Mouse (Mus musculus) layer of hippocampus, adult 8-10 months (tissue): ENCODE data around the gene Bnipl. TPM values are rescaled to one million over a fixed set of nuclear protein-coding genes. Genes with fewer than 3 reads are reported as not detected.
A peak's percentile ranks its signal among the peaks of the same experiment; 100 is the strongest.

Source experiments
- DNase-seq, 2 experiments: peaks; one replicate each; pipeline ENCODE4 v3.0.0; 2022; ENCODE audit warnings: low spot score in 2 of 2
- total RNA-seq, 4 experiments: library from RNA; stranded (reverse); gene quantifications; 2 replicates each; pipeline ENCODE4 v1.2.4; 2022

Gene Bnipl
- total RNA-seq, 4 experiments from 2014 or later: 0.43 to 0.95 (median 0.63) TPM; not detected in 1

DNA sequence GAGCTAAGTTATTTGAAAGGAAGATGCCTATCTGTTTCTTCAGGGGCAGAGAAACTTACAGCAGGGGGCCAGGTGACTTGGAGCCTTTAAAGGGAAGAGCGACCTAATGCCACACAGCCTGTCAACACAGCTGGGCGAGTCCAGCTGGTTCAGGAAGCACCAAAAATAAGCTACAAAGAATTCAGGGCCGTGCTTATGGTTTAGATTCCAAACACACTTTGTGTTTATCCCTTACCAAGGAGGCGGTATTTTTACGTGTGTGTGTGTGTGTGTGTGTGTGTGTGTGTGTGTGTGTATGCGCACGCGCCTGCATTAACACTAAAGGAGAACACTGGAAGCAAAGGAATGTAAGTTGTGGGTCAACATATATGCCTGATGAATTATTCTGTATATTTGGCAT is 29.8 kb upstream of the Bnipl start:
- DNase-seq: no peak

DNA sequence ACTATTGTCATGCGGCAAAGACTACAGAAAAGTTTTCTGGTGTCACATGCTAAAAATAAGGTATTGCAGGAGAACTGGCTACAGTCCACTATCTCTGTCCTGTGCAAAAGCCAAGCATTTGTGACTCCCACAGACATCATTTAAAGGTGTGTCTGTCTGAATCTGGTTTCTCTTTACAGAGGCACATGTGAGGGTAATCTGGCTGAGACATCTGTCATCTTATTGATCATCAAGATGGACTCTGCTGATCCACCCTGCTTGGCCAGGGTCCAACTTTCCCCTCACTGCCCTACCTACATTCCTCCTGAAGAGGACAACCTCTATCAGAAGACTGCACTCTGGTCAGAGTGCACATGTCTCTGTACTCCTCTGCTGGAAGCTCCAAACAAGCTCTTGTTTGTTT is 26.2 kb upstream of the Bnipl start:
- DNase-seq: no peak

DNA sequence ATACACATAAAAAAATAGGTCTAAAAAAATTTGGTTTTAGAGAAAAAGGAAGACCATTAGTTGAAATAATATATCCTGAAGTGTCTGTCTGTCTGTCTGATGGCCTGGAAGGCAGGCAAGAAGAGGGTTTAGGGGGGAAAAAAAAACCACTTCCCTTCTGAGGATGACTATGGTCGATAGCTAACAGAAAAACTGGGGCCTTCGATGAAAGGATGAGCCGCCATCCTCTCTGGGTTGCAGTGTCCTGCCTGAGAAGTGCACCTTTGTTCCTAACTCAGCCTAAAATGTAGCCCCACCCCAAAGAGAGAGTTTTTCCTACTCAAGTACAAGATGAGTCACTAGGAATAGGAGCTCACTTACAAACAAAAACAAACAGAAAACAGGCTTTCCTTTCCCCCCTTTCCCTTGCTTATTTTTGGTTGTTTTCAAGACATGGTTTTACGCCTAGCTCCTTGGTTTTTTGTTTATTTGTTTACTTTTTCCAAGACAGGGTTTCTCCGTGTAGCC is 25.5 kb upstream of the Bnipl start:
- DNase-seq: no peak

DNA sequence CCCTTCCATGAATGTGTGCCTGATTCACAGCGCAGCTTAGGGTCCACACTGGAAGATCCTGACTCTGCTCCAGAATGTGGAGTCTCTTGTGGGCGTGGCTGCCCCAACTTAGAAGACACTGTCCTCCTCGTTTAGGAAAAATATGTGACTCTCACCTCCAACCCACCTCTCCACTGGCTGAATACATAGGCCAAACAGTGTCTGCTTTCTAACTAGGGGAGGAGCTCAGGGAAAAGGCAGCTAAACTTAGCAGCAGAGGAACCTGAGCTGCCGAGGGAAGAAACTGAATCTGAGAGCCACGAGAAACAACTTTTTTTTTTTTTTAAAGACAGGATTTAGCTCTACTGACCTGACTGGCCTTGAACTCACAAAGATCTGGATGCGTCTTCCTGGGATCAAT is 24.2 kb upstream of the Bnipl start:
- no peak for DNase-seq

DNA sequence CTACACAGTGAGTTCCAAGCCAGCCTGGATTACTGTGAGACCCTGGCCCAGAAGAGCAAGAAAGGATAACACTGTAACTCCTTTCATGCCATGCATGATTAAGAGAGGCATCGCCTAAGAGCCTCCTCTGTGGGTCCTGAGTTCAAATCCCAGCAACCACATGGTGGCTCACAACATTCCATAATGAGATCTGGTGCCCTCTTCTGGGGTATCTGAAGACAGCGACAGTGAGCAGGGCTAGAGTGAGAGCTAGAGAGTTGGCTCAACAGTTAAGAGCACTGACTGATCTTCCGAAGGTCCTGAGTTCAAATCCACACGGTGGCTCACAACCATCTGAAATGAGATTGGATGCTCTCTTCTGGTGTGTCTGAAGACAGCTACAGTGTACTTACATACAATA is 23.5 kb upstream of the Bnipl start:
- no peak for DNase-seq

DNA sequence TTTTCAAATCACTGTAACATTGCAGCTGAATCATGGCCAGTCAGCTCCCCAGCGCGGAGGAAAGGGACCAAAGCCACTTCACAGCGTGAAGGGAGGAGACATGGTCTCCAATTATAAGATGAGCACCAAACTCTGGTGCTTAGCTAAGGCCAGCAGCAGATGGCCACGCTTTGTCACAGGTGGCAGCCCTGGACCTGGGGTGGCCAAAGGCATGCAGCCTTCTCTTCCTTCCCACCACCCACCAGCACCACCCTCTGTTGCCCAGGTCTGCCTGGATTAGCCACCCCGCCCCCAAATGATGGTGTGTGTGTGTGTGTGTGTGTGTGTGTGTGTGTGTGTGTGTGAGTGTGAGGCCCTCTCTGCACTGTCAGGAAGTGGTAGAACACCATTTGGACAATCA is 22.5 kb upstream of the Bnipl start:
- no peak for DNase-seq

DNA sequence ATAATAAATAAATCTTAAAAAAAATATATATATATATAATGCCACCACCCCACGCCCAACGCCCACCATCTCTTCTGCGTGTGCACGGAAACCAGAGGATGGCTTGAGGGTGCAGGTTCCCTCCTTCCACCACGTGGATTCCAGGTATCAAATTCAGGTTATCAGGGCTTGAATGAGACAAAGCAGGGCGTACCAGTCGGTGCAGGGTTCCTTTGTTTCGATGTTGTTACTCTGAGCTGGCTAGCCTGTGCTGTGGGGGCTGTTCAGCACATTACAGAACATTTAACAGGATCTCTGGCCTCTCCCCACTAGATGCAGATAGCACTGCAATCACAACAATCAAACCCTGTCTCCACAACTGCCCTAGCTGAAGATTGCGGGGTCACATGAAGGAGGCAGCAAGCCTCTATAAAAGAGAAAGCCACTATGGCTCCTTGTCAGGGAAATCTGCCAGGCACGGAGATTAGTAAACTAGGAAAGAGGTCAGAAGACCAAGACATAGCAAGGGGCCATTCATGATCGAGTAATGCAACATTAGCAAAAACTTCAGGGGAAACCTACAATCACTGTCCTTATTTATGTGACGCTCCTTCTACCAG is 19.9 kb upstream of the Bnipl start:
- DNase-seq: no peak

DNA sequence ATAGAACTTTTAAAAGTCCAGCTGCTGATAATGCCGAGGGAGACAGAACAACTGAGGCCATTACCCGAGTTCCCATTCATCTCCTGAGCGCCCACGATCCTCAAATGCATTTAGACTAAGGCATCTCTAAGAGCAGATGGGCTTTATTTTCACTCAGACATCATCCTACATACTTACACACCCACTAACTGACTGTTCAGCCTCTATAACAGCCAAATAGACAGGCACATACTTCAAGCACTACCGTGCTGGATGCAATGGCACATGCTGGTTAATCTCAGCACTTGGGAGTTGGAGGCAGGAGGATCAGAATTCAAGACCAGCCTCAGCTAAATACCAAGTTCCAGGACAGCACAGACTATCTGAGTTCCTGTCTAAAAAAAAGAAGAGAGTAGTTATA is 18.8 kb upstream of the Bnipl start:
- DNase-seq: peak in 1 of 2 experiments; percentile 16

DNA sequence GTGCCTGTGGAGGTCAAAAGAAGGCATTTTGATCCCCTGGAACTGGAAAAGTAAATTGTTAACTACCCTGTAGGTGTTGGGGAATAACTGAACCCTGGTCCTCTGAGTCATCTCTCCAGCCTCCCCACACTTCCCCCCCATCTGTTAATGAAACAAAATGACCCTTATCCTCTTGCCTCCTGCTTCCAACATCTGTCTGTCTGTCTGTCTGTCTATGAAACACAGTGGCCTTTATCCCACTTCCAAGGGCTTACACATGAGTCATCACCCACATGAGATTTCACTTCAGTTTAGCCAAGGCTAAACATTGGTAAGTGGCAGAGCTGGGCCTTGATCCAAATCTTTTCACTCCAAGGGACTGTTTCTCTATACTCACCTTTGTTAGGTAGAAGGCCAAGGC is 16.9 kb upstream of the Bnipl start:
- no peak for DNase-seq

DNA sequence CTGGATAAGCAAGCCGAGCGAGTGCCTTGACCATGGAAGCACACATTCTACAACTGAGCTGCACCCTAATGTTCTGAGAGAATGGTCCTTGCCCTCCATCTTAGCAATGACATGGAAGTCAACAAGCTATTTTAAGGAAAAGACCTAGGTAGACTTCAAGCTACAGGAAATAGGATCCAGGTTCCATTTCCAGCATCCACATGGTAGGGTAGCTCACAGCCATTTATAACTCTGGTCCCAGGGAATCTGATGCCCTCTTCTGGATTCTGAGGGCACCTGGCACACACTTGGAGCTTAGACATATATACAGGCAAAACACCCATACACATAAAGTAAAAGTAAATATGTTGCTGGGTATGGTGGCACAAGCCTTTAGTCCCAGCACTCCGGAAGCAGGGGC is 15.1 kb upstream of the Bnipl start:
- no peak for DNase-seq

DNA sequence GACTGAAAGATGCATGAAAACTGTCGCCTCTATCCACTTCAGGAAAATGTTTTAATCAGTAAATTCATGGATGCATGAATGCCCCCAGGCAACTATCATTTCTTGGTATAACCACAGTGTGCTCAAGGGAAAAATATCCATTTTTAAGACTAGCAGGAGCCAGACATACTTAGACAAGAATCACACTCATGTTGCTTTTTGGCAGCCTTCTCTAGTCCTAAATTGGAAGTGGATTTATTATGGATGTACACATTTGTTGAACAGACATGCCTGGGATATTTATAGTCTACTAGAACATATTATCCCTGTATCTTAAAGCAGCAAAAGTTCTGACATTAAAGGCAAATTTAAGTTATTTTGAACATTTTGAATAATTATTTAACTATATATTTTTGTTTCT is 13.7 kb upstream of the Bnipl start:
- no peak for DNase-seq

DNA sequence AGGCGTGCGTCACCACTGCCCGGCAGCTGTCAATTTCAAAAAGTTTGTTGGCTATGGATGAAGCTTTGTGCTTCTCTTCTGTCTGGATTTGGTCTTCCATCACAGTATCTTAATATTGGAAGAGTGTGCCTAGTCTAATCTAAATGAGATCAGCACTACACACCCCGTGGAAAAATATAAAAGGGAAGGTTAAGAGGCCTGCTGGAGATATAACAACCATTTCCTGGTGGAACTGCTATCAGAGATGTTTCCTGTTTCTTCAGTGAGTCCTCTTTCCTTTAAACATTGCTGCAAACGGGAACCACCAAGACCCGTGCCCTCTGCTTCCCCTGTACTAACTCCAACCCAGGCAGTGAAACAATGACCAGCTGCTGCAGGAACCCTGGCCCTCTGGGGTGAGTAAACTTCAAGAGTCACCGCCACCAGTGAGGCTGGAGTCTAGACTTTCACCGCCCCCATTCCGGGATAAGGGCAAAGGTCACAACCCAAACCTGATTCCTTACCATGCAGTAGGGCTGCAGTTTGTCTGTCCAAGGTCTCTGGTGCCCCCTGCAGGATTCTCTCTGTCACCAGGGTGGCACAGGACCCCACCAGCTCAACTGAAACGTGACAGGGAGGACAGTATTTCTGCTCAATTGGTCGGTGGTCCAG is 12.2 kb upstream of the Bnipl start:
- DNase-seq: peak in 1 of 2 experiments; percentile 48

DNA sequence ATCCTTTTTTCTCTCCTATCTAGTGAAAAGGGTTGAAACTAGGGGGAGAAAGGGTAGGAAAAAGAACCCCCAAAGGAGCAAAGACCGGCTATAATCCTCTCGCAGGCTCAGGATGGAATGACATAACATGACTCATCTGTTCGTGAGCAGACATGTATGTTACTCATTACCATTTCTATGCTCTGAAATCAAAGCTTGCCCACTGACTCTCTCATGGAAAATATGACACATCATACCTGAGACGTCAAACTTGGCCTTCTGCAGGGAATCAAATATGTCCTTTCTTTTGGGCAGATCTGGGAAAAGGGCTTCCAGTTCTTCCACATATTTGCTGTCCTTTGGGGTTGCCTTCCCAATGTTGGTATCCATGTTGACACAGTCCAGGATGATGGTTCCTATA is 11.0 kb upstream of the Bnipl start:
- no peak for DNase-seq

DNA sequence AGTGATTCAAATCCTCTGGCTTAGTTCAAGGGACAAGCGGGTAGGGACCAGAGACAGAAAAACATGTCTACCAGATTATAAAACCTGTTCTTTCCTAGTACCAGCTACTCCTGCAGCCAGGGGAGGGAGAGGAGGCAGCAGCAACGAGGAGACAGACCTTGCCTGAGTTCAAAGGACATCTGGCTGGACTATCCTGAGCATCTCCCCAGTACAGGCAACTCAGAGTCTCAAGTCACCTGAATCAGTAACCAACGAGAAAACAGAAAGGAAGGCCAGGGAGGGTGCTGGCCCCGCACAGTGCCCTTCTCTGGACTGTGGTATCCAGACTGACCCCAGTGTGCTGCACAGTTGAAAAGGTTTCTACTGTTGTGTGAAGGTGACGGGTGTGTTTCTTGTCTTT is 5.9 kb upstream of the Bnipl start:
- DNase-seq: no peak

DNA sequence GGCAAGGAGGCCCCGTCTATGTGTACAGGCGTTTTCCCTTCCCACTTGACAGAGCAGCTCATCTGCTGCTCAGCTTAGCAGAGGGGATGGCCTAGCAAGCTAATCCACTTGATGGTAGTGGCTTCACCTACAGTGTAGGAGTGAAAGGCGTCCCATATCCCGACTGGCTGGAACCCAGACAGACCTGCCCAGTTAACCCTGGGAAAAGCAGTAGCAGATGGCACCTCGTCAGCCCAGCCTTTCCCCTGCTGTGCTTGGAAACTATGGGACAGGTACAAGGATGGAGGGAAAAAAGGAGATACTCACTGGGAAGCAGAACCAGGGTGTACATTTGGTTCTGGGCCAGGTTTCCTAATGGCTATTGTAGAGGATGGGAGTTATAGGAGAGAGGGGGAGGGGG is 632 bp downstream of the Bnipl start:
- DNase-seq: no peak

DNA sequence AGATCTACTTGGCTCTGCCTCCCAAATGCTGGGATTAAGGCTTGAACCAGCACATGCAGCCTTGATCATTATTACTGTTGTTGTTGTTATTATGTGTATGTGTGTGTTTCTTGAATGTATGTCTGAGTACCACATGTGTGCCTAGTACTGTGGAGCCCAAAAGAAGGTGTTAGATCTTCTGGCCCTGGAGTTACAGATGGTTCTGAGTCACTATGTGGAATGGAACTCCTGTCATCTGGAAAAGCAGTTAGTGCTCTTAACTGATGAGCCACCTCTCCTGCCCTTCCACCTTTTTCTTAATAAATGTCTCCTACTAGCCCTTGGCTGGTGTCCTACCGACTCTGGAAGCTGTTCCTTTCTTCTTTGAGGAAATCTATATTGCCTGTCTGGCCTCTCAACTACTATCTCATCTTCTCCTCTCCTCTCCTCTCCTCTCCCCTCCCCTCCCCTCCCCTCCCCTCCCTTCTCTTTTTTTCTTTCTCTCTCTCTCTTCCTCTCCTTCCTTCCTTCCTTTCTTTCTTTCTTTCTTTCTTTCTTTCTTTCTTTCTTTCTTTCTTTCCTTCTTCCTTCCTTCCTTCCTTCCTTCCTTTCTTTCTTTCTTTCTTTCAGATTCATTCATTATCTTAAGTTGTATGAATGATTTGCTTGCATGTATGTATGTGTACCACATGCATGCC is 3.2 kb downstream of the Bnipl start:
- DNase-seq: no peak

DNA sequence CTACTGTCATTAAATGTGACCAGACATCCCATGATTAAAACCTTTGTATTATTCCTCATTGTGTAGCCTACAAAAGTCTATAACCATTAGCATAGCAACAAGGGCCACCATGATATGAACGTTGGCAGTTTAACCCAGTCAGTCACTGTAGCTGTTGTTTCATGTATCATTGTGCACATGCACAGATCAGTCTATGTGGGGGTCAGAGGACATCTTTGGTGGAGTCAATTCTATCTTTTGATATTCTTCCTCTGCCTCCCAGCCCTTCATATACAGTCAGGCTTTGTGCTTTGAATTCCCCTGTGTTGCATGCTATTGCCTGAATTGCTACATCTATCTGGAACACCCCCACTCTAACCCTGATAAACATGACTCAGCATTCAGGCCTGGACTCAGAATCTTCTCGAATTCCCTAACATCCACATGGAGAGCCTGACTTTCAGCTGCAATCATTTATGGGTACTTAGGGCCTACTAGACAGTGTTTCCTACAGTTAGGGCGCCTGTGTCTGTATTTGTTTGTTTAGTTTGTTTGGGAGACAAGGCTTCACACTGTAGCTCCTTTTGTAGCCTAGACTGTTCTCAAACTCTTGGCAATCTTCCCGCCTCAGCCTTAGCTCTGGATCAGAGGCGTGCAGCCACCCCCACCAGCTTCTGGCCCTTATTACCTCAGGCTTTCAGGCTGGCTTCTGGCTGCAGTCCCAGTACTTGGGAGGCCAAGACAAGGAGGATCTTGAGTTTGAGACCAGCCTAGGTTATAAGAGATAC is 4.3 kb downstream of the Bnipl start:
- DNase-seq: peak; percentile 54 to 64

DNA sequence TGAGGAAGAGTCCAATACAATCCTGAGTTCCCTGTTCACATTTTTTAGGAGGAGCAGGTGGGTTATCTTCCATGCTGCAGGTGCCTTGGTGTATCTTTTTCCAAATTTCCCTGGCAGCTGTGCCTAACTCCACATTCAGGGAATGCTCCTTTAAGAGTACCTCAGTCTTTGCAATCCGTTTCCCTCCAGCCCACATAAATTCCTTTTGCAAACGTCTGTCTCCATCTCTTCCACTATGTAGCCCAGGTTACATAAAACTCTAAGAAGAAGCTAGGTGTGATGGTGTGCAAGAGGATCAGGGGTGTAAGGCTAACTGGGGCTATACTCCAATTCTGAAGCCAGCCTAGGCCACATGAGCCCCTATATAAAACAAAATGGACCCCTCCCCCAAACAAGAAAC is 7.9 kb downstream of the Bnipl start:
- no peak for DNase-seq

DNA sequence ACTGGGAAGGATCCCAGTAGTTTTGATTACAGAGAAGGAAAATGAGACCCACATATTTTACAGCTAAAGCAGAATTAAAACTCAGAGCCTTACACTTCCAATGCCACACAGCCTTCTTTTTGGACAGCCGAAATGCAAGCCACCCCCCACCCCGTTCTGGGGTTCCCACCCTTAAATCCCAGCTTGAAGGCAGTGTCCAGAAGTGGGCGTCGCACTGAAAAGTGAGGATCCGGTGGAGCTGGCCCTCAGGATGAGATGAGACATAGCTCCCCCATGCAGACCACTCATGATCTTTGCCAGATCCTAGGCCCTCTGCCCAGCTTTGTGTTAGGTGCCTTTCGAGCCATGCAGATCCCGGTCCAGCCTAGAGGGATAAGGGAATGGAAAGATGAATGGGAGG is 9.5 kb downstream of the Bnipl start, which contains the start of gene Gm128:
Gene Gm128 (minus strand): TSS at position 101 of the 400 bp plus-strand sequence.
- no peak for DNase-seq

DNA sequence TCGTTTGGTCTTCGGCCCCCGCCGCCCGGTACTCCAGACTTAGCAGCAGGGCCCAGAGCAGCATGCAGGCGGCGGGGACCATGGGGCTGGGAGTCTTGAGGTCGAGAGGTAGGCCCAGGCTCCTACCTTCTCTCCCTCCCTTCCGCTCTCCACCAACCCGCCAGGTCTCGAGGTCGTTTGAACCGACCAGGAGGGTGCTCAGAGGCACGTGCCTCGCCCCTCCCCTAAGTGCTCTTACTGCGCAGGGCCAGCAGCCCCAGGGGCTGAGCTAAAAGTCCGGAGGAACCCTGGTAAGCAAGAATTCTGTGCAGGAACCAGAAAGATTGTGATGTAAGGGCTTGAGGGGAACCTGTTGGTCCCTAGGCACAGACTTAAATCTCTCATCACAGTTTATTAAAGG is 10.1 kb downstream of the Bnipl start:
- no peak for DNase-seq

DNA sequence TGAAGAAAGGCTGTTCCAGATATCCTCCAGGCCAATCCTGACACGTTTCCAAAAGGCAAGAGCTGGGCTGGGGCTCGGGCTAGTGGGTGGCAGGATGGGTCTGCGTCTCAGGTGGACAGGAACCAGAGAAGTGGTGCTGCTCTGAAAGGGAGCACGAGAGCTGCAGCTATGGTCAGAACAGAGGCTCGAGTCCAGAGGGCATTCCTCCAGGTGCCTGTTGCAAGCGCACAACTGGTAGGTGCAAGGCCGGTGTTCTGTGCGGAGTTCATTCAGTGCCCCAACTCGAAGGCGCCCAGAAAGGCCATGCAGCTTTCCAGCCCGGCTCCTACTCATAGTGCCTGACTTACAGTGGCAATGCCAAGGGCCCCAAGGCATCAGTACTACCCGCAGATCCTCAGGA is 11.0 kb downstream of the Bnipl start:
- no peak for DNase-seq

DNA sequence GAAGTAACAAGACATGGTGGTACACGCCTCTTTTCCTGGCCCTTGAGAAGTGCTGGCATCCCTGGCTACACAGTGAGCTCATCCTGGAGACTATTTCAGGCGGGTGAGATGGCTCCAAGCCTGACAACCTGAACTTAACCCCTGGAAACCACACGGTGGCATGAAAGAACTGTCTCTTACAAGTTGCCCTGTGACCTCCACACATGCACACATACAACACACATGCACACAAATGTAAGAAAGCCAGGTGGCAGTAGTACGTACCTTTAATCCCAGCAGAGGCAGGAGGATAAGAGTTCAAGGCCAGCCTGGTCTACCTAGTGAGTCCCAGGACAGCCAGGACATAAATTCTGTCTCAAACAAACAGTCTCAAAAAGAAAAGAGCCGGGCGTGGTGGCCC is 12.0 kb downstream of the Bnipl start:
- no peak for DNase-seq
